Mouse (Mus musculus) CH12.LX (cell line): ENCODE measurements at regions not wholly inside any gene's neighbourhood (a gene's known extent, or its start where the extent isn't known, plus 50 kb on each side); places are given as distances from the start of the nearest gene placed in this dataset.

ENCODE experiments used
- DNase-seq: peaks from one replicate; pipeline ENCODE4 v3.0.0-alpha.2; 2013; ENCODE audit errors: extremely low read depth
- H3K27ac ChIP-seq: 2 replicates; pipeline ENCODE4 v1.5.1; 2012; ENCODE audit warnings: low read depth, mild to moderate bottlenecking, control low read depth, moderate library complexity; ENCODE audit not compliant: insufficient read depth
- H3K27me3 ChIP-seq: replicated peaks from 2 replicates; pipeline ENCODE3; 2012; ENCODE audit warnings: inconsistent platforms
- H3K36me3 ChIP-seq, 2 experiments: replicated peaks in 1 of 2; 2 replicates each; pipeline versions ENCODE3 to v1.6.1; 2012; ENCODE audit warnings: inconsistent platforms in 1 of 2, low read length in 1 of 2, mild to moderate bottlenecking in 1 of 2, mixed read lengths in 1 of 2, moderate library complexity in 1 of 2; ENCODE audit not compliant: control insufficient read depth in 1 of 2, insufficient read depth in 1 of 2
- H3K4me1 ChIP-seq, 2 experiments: 2 replicates each; pipeline ENCODE4 v1.6.1; 2012; ENCODE audit warnings: inconsistent platforms in 1 of 2, moderate library complexity in 1 of 2; ENCODE audit not compliant: insufficient read depth in 2 of 2, control insufficient read depth in 1 of 2
- H3K4me2 ChIP-seq: 2 replicates; pipeline ENCODE4 v1.6.1; 2012; ENCODE audit warnings: low read depth, mild to moderate bottlenecking, control low read depth; ENCODE audit not compliant: poor library complexity, insufficient read depth, severe bottlenecking
- H3K4me3 ChIP-seq, 3 experiments: fragments of 150-350 bp in 1 of 3; sonication (generic) in 1 of 3; replicated peaks in 1 of 3; 2 replicates each; pipeline versions ENCODE3 to v1.5.1; 2011 to 2012; ENCODE audit warnings: low read depth in 2 of 3, low read length in 2 of 3, mild to moderate bottlenecking in 2 of 3, moderate library complexity in 2 of 3, control low read depth in 1 of 3, improper control_type of control experiment in 1 of 3, inconsistent platforms in 1 of 3, mixed read lengths in 1 of 3; ENCODE audit not compliant: poor library complexity in 1 of 3
- H3K79me2 ChIP-seq: replicated peaks from 2 replicates; pipeline ENCODE4 v1.6.1; 2012; ENCODE audit warnings: mild to moderate bottlenecking, moderate library complexity; ENCODE audit not compliant: control insufficient read depth, poor library complexity, insufficient read depth, severe bottlenecking; ENCODE audit errors: extremely low read depth
- H3K9ac ChIP-seq: 2 replicates; pipeline ENCODE4 v1.6.1; 2012; ENCODE audit warnings: low read depth, mild to moderate bottlenecking, control low read depth, moderate library complexity; ENCODE audit not compliant: insufficient read depth
- H3K9me3 ChIP-seq: replicated peaks from 2 replicates; pipeline ENCODE3; 2012; ENCODE audit warnings: low read length, inconsistent platforms, mixed read lengths
- CHD2 ChIP-seq: IDR thresholded peaks from 2 replicates; pipeline ENCODE4 v1.6.1; 2011; ENCODE audit warnings: low read length, improper control_type of control experiment
- ETS1 ChIP-seq: conservative IDR thresholded peaks from 2 replicates; pipeline ENCODE4 v1.6.1; 2012; ENCODE audit warnings: low read depth, mild to moderate bottlenecking, inconsistent platforms, low read length, improper control_type of control experiment, moderate library complexity
- HCFC1 ChIP-seq: IDR thresholded peaks from 2 replicates; pipeline ENCODE4 v1.6.1; 2012; ENCODE audit warnings: low read depth, mild to moderate bottlenecking, inconsistent platforms, low read length, improper control_type of control experiment
- IRF4 ChIP-seq: IDR thresholded peaks from 2 replicates; pipeline ENCODE4 v1.6.1; 2014; ENCODE audit warnings: low read depth, mild to moderate bottlenecking, inconsistent platforms, low read length, improper control_type of control experiment
- JUN ChIP-seq: IDR thresholded peaks from 2 replicates; pipeline ENCODE4 v1.6.1; 2011; ENCODE audit warnings: low read depth, mild to moderate bottlenecking, low read length, improper control_type of control experiment, moderate library complexity; ENCODE audit not compliant: insufficient read depth
- JUND ChIP-seq: conservative IDR thresholded peaks from 2 replicates; pipeline ENCODE4 v1.6.1; 2011; ENCODE audit warnings: low read depth, low read length, improper control_type of control experiment
- KAT2A ChIP-seq: IDR thresholded peaks from 2 replicates; pipeline ENCODE4 v1.6.1; 2012; ENCODE audit warnings: low read length, improper control_type of control experiment, inconsistent platforms; ENCODE audit not compliant: insufficient replicate concordance
- MAX ChIP-seq: IDR thresholded peaks from 2 replicates; pipeline ENCODE4 v1.6.1; 2011; ENCODE audit warnings: low read length, improper control_type of control experiment
- MAZ ChIP-seq: IDR thresholded peaks from 2 replicates; pipeline ENCODE4 v1.6.1; 2012; ENCODE audit warnings: low read depth, mild to moderate bottlenecking, inconsistent platforms, low read length, improper control_type of control experiment, moderate library complexity
- MEF2A ChIP-seq: IDR thresholded peaks from 2 replicates; pipeline ENCODE4 v1.6.1; 2014; ENCODE audit warnings: low read depth, mild to moderate bottlenecking, inconsistent platforms, low read length, improper control_type of control experiment, borderline replicate concordance
- MYC ChIP-seq: IDR thresholded peaks from 2 replicates; pipeline ENCODE4 v1.6.1; 2011; ENCODE audit warnings: low read depth, mild to moderate bottlenecking, improper control_type of control experiment, low read length
- NELFE ChIP-seq: IDR thresholded peaks from 2 replicates; pipeline ENCODE4 v1.6.1; 2011; ENCODE audit warnings: low read depth, low read length, improper control_type of control experiment
- NRF1 ChIP-seq: IDR thresholded peaks from 2 replicates; pipeline ENCODE4 v1.6.1; 2014; ENCODE audit warnings: low read depth, mild to moderate bottlenecking, inconsistent platforms, low read length, improper control_type of control experiment, moderate library complexity
- PAX5 ChIP-seq: IDR thresholded peaks from 2 replicates; pipeline ENCODE4 v1.6.1; 2012; ENCODE audit warnings: low read length, inconsistent platforms, mixed read lengths
- POLR2A ChIP-seq: IDR thresholded peaks from 2 replicates; pipeline ENCODE4 v1.6.1; 2011; ENCODE audit warnings: low read depth, mild to moderate bottlenecking, improper control_type of control experiment, low read length
- POLR2AphosphoS2 ChIP-seq: IDR thresholded peaks from 2 replicates; pipeline ENCODE4 v1.6.1; 2011; ENCODE audit warnings: low read depth, low read length, improper control_type of control experiment
- RCOR1 ChIP-seq: conservative IDR thresholded peaks from 2 replicates; pipeline ENCODE4 v1.6.1; 2012; ENCODE audit warnings: low read depth, mild to moderate bottlenecking, inconsistent platforms, low read length, improper control_type of control experiment
- SIN3A ChIP-seq: IDR thresholded peaks from 2 replicates; pipeline ENCODE4 v1.6.1; 2012; ENCODE audit warnings: low read length, improper control_type of control experiment, inconsistent platforms
- TBP ChIP-seq: conservative IDR thresholded peaks from 2 replicates; pipeline ENCODE4 v1.6.1; 2011; ENCODE audit warnings: low read depth, low read length, improper control_type of control experiment
- TCF12 ChIP-seq: IDR thresholded peaks from 2 replicates; pipeline ENCODE4 v1.6.1; 2014; ENCODE audit warnings: low read depth, mild to moderate bottlenecking, inconsistent platforms, low read length, improper control_type of control experiment
- USF1 ChIP-seq: IDR thresholded peaks from 2 replicates; pipeline ENCODE4 v1.6.1; 2014; ENCODE audit warnings: low read depth, mild to moderate bottlenecking, inconsistent platforms, low read length, improper control_type of control experiment
- ZC3H11A ChIP-seq: IDR thresholded peaks from 2 replicates; pipeline ENCODE4 v1.6.1; 2012; ENCODE audit warnings: low read depth, mild to moderate bottlenecking, inconsistent platforms, low read length, improper control_type of control experiment
- ZKSCAN1 ChIP-seq: IDR thresholded peaks from 2 replicates; pipeline ENCODE4 v1.6.1; 2012; ENCODE audit warnings: low read depth, inconsistent platforms, low read length, improper control_type of control experiment, borderline replicate concordance
- dilution Hi-C: fragments of 300-500 bp; cut with MboI; formaldehyde crosslinking; loops from 2 replicates; pipeline ENCODE4 v1.14.3; 2020; ENCODE audit warnings: low sequenced_read_pairs; ENCODE audit not compliant: extremely low pct_unique_long_range_greater_than_20kb, extremely low pct_ligation_motif_present
- in situ Hi-C: fragments of 300-500 bp; cut with MboI; formaldehyde crosslinking; loops from 3 replicates; pipeline ENCODE4 v1.14.3; 2019; ENCODE audit warnings: low sequenced_read_pairs, low pct_ligation_motif_present, low pct_unique_long_range_greater_than_20kb, mixed read lengths

GRCm38 (mm10) chr10:39272387-39272949, 96.2 kb upstream of the Fyn start:
- no peaks in the 10 kb centered on the region for H3K27me3 ChIP-seq
- H3K4me3 ChIP-seq = no peak overlapping the region
- dilution Hi-C loops (no loop called here), in situ Hi-C loops (no loop called here)
- no peaks in the 10 kb centered on the region for H3K79me2 ChIP-seq
- no peak for TF ChIP-seq TBP
- no peak for TF ChIP-seq JUND
- no peak for TF ChIP-seq IRF4
- TF ChIP-seq ETS1 = no peak
- TF ChIP-seq NRF1 = no peak
- TF ChIP-seq MAX = no peak
- no peak for TF ChIP-seq POLR2A
- no peak for TF ChIP-seq MYC
- no peak for TF ChIP-seq KAT2A
- TF ChIP-seq HCFC1 = no peak
- TF ChIP-seq ZKSCAN1 = no peak
- TF ChIP-seq POLR2AphosphoS2 = no peak
- no peak overlapping the region for H3K27ac ChIP-seq
- peaks cover 0 to 41% of the 10 kb centered on the region in 2 experiments; a peak in 2 of 4 replicates for H3K4me1 ChIP-seq
- H3K9ac ChIP-seq = no peak overlapping the region
- H3K9me3 ChIP-seq = peaks cover 5% of the 10 kb centered on the region
- H3K36me3 ChIP-seq = no peaks in the 10 kb centered on the region
- no peak for DNase-seq
- no peak overlapping the region for H3K4me2 ChIP-seq

GRCm38 (mm10) chr10:39270406-39270805, 98.2 kb upstream of the Fyn start:
- TF ChIP-seq NRF1 (no peak), TBP (no peak), POLR2AphosphoS2 (no peak), MEF2A (no peak), CHD2 (no peak), MAZ (no peak), HCFC1 (no peak), IRF4 (no peak), KAT2A (no peak), RCOR1 (no peak), NELFE (no peak), ZC3H11A (no peak), TCF12 (no peak), MYC (no peak), USF1 (no peak), JUN (no peak), SIN3A (no peak), PAX5 (no peak)
- Histone ChIP-seq H3K27me3 (no peaks in the 10 kb centered on the region), H3K9me3 (peaks cover 2% of the 10 kb centered on the region), H3K9ac (no peak overlapping the region), H3K36me3 (no peaks in the 10 kb centered on the region), H3K4me1 (peaks cover 4 to 57% of the 10 kb centered on the region in 2 experiments; a peak in 3 of 4 replicates), H3K4me2 (no peak overlapping the region), H3K79me2 (no peaks in the 10 kb centered on the region), H3K4me3 (no peak overlapping the region), H3K27ac (no peak overlapping the region)
- DNase-seq = no peak
- in situ Hi-C loops = no loop called here
- dilution Hi-C loops = no loop called here
